Mouse (Mus musculus) left cerebral cortex, postnatal 10 days (tissue): ENCODE measurements at regions not wholly inside any gene's neighbourhood (a gene's known extent, or its start where the extent isn't known, plus 50 kb on each side); places are given as distances from the start of the nearest gene placed in this dataset.

Experiments used
- DNase-seq, 2 experiments: peaks; one replicate each; pipeline ENCODE4 v3.0.0; 2021 to 2022; ENCODE audit warnings: low spot score in 2 of 2, mixed read lengths in 1 of 2; ENCODE audit errors: extremely low spot score in 1 of 2
- intact Hi-C: fragments of 180-260 bp; cut with DNase I; formaldehyde crosslinking; loops from one replicate; pipeline ENCODE4 v1.15.1; 2025

- intact Hi-C loops = no loop called here
- peak in 1 of 2 experiments; percentile 71 for DNase-seq
Observed at GRCm38 (mm10) chr9:63896073-63896807, 125.6 kb downstream of the Smad6 start.

- DNase-seq = no peak
- intact Hi-C loops = no loop called here
Observed at GRCm38 (mm10) chr9:63892235-63892971, 129.5 kb downstream of the Smad6 start.

GRCm38 (mm10) chr9:63890717-63891116 is 131.1 kb downstream of the Smad6 start:
- DNase-seq = no peak
- intact Hi-C loops = no loop called here

DNA sequence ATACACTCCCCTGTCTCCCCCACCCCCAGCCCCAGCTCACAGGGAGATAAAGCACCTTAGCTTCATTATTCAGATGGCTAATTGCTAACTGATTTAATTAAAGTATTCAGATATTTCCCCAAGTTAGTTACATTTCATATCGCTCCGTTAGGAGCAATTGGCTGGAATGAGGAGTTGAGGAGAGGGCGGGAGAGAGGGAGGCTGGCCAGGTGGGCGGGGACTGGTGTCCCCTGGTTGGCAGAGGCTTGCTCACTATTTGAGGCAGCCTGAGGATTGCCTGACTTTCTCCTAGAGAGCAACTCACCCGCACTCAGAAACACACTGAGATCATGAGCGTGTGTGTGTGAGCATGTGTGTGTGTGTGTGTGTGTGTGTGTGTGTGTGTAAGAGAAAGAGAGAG is 131.8 kb upstream of the Smad3 start:
- intact Hi-C loops = no loop called here
- no peak for DNase-seq

GRCm38 (mm10) chr9:63884971-63885370 is 127.2 kb upstream of the Smad3 start:
- no peak for DNase-seq
- intact Hi-C loops = no loop called here

DNA sequence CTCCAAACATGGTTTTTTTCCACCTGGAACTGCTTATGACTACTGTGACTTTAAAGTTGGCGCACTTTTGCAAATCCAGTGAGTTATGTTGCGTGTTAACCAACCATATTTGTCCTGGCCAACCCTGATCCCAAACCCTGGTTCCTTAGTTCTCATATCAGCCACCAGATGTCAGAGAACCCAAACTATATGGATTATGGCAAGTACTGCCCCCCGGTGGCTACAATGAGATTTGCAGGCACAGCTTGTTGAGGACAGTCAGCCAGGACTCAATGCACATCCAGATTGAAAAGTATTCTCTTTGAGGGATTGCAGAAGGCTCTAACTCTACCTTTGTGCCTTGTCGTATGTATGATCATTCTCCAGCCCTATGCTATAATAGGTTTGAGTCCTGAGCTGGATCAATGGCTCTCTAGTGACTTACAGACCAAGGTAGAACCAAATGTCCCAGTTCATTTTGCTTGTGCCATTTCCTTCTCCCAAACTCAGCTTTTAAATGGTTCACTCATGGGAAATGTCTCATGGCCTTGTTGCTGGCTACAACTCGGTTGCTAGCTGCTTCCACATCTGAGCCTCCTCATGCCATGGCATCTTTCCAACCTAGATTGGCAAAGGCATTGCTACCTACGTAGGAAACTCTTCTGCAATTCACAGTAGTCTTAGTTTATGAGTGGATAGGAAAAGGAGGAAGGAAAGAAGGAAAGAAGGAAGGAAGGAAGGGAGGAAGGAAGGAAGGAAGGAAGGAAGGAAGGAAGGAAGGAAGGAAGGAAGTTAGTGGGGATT is 126.1 kb upstream of the Smad3 start:
- intact Hi-C loops = no loop called here

GRCm38 (mm10) chr9:63881692-63882091 is 123.9 kb upstream of the Smad3 start:
- intact Hi-C loops = no loop called here
- no peak for DNase-seq

More for the DNA sequence above, 126.1 kb upstream of the Smad3 start:
- DNase-seq = no peak

DNA sequence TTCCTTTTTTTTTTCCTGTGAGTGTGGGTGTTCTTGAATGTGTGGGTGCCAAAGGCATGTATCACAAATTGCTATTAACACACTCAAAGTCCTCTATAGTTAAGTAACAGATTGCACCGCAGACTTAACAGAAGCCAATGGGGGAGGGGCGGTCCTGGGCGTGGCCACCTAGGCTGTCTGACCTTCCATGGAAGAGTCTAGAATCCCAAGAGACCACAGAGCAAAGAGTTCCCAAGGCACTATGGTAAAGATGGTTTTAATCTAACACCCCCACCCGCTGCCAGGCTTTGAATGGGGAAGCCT is 123.4 kb upstream of the Smad3 start:
- peak in 1 of 2 experiments; percentile 58 for DNase-seq
- intact Hi-C loops = no loop called here

DNA sequence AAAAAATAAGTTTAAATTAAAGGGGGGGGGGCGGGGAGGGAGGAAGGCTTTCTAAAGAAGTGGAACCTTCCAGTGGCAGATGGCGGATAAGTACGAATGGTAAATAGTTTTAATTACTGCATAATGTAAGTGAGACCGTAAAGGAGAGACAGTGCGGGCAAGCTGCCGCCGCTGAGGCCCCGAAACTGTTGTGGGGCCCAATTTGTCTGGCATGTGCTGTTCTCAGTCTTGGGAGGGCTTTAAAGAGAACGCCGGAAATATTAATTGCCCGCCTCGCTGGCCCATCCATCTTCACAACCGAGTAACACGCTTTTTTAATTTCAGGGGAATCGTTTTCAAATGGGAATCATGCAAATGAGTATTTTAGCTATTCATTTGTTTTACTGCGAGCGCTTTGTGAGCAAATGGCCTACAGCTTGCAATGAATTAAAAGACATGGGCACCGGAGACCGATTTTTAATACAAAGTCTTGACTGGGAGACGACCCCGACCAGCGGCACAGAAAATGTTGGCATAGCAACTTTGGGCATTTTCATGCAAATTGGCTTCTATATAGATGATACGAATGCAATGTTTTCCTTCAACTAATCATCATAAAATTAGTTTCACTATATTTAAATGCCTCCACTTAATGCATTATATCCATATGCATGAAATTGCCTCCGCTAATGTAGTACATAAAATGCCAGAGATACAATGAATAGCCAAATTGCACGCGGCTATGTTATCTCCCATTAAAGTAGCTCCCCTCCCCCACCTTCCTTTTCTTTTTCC is 122.9 kb upstream of the Smad3 start:
- no peak for DNase-seq
- intact Hi-C loops = no loop called here

- intact Hi-C loops = no loop called here
- no peak for DNase-seq
Observed at GRCm38 (mm10) chr9:63879710-63880428, 122.1 kb upstream of the Smad3 start.

DNA sequence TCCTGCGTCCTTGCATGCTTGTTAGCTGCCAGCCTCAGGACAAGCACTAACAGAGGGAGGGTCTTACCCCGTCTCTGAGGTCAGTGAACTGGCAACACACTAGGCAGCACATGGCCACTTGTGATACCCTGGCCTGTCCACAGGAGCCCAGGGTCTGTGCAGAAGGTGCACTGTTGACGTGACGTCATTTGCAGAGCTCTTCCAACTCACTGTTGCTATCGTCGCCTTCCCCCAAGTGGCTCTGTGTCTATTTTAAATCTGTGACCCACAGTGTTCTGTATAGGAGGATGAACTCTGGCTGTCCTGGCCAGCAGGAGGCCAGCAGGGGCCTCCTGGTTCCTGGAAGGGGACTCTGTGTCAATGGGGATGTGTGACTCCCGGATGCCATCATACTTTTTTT is 120.1 kb upstream of the Smad3 start:
- intact Hi-C loops = no loop called here
- DNase-seq = no peak

DNA sequence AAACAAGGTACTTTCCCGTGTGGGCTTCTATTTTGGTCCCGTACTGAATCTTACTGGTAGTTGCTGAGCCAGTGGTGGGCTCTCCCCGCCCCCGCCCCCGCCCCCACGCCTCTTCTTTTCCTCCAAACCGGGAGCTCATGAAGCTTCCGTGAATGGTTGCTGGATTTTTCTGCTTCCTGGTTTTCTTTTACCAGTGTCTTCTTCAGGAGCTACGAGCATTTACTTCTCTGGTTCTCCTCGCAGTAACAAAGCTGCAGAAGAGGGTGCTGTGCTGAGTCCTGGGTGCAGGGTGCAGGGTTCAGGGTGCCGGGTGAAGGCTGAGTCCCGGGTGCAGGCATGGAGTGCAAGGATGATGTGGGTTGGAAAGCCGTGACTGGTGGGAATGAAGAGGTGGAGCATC is 119.1 kb upstream of the Smad3 start:
- no peak for DNase-seq
- intact Hi-C loops = no loop called here

DNA sequence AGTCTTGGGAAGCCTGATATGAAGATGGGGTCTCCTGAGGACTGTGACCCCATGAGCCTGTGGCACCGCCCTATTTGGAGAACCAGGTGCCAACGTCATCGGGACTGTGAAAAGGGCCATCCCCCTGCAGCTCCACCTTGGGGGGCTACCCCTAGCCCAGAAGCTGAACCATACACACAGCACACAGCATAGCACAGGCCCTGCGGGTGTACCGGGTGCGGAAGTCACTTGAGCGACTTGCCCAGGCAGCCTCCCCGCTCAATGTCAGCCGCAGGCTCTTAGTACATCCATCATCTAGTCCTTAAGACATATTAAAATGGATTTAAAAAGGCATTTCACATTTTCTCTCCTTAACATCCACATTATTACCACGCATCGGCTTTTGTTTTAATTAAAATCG is 118.2 kb upstream of the Smad3 start:
- no peak for DNase-seq

GRCm38 (mm10) chr9:63875193-63875592 is 117.4 kb upstream of the Smad3 start:
- DNase-seq = no peak
- intact Hi-C loops = no loop called here

More for the DNA sequence above, 118.2 kb upstream of the Smad3 start:
- intact Hi-C loops = no loop called here

DNA sequence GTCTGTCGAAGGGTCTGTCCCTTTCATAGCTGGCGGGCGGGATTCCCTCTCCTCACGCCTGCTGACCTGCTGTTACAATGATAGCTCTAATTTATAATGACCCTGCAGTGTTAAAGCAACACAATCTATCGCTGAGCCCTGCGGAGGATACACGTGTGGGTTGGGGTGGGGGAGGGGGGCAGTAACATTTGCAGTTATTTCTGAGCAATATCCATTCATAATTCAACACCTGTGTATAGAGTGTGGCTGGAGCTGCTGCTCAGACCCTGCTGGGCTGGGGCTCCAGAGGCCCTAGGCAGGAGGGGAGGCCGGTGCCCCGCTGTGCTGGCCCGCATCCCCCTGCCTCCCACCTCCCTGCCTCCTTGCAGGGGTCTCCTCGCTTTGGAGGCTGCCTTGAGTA is 106.6 kb upstream of the Smad3 start:
- intact Hi-C loops = no loop called here
- DNase-seq = no peak

GRCm38 (mm10) chr9:63863328-63863727 is 105.5 kb upstream of the Smad3 start:
- no peak for DNase-seq
- intact Hi-C loops = no loop called here

DNA sequence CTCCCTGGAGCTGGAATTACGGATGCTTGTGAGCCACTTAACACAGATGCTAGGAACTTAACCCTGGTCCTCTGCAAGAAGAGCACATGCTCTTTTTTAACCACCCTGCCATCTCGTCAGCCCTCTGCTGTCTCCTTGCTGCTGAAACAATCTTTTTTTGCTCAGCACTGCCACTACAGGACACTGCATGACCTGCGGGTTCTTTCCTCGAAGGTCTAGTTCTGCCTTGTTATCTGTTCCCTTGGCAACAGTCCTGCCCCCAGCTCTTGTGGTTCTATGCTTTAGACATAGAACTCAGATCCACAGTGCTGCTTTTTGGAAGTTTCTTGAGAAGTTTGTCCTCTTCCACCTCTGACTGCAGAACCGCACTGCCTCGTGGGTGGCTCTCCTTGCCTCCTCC is 104.6 kb upstream of the Smad3 start:
- intact Hi-C loops = no loop called here
- DNase-seq = no peak

- DNase-seq = no peak
- intact Hi-C loops = no loop called here
Observed at GRCm38 (mm10) chr9:63861418-63861817, 103.6 kb upstream of the Smad3 start.

DNA sequence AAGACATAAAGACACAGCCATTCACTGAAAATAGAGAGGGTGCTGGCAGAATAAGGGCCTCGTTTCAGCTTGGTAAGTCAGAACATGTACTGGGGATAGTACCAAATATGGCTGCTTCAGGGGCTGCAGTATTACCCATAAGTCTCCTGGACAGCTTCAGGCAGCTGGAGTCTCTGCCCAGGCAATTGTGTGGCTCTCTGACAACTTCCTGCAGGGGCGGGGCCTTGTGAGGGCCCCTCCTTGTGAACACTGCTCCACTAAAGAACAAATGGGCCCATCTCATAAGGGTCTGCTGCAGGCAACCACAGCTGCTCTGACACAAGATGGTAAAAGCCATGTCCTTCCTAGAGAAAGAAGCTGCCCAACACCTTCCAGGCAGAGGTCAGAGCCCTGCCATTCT is 102.4 kb upstream of the Smad3 start:
- intact Hi-C loops = no loop called here
- DNase-seq = no peak
